Mouse (Mus musculus): ENCODE measurements around the gene Cyld. TPM values are rescaled to one million over a fixed set of nuclear protein-coding genes. Genes with fewer than 3 reads are reported as not detected.

Gene Cyld
- polyA plus RNA-seq, 1 experiment from 2014 or later: 13.5 TPM

- WGBS: 87% methylated on average over 24 of the region's 24 CpGs
- DNase-seq (ENCODE audit: low spot score, missing footprints) (no peak), ATAC-seq (ENCODE audit: low FRiP score) (no peak)
- H3K36me3 ChIP-seq (ENCODE audit: control insufficient read depth, insufficient read depth, low read length): no peaks in the 10 kb centered on the region
- H3K27ac ChIP-seq (ENCODE audit: low read depth, low read length): no peak overlapping the region
- no peak overlapping the region for H3K4me3 ChIP-seq (ENCODE audit: low read depth, low read length)
- H3K9ac ChIP-seq (ENCODE audit: low read length): no peak overlapping the region
- no peaks in the 10 kb centered on the region for H3K9me3 ChIP-seq (ENCODE audit: control insufficient read depth, low read length)
- H3K4me2 ChIP-seq: no peak overlapping the region
- H3K4me1 ChIP-seq (ENCODE audit: control insufficient read depth, insufficient read depth, low read length): no peaks in the 10 kb centered on the region
- no peaks in the 10 kb centered on the region for H3K27me3 ChIP-seq (ENCODE audit: control insufficient read depth, insufficient read depth, low read length)
These were observed 97.2 kb downstream of the Cyld start for GRCm38 (mm10) chr8:88793746-88794614.

GRCm38 (mm10) chr8:88794615-88794907 lies 97.7 kb downstream of the Cyld start:
- 82% methylated on average over 7 of the region's 7 CpGs for WGBS
- no peak overlapping the region for H3K27ac ChIP-seq (ENCODE audit: low read depth, low read length)
- no peak overlapping the region for H3K4me2 ChIP-seq
- ATAC-seq (ENCODE audit: low FRiP score) (no peak), DNase-seq (ENCODE audit: low spot score, missing footprints) (no peak)
- H3K4me3 ChIP-seq (ENCODE audit: low read depth, low read length): no peak overlapping the region
- no peaks in the 10 kb centered on the region for H3K36me3 ChIP-seq (ENCODE audit: control insufficient read depth, insufficient read depth, low read length)
- H3K27me3 ChIP-seq (ENCODE audit: control insufficient read depth, insufficient read depth, low read length): no peaks in the 10 kb centered on the region
- H3K4me1 ChIP-seq (ENCODE audit: control insufficient read depth, insufficient read depth, low read length): no peaks in the 10 kb centered on the region
- no peak overlapping the region for H3K9ac ChIP-seq (ENCODE audit: low read length)
- no peaks in the 10 kb centered on the region for H3K9me3 ChIP-seq (ENCODE audit: control insufficient read depth, low read length)

- Histone ChIP-seq H3K4me1 (ENCODE audit: control insufficient read depth, insufficient read depth, low read length) (no peaks in the 10 kb centered on the region), H3K27me3 (ENCODE audit: control insufficient read depth, insufficient read depth, low read length) (no peaks in the 10 kb centered on the region), H3K27ac (ENCODE audit: low read depth, low read length) (no peak overlapping the region), H3K4me3 (ENCODE audit: low read depth, low read length) (no peak overlapping the region), H3K9ac (ENCODE audit: low read length) (no peak overlapping the region), H3K4me2 (no peak overlapping the region), H3K36me3 (ENCODE audit: control insufficient read depth, insufficient read depth, low read length) (no peaks in the 10 kb centered on the region), H3K9me3 (ENCODE audit: control insufficient read depth, low read length) (no peaks in the 10 kb centered on the region)
- ATAC-seq (ENCODE audit: low FRiP score): no peak
- whole genome bisulfite sequencing: 85% methylated on average over 5 of the region's 5 CpGs
- no peak for DNase-seq (ENCODE audit: low spot score, missing footprints)
These were observed 99.1 kb downstream of the Cyld start for GRCm38 (mm10) chr8:88795896-88796295.

GRCm38 (mm10) chr8:88796651-88797050 lies 99.8 kb downstream of the Cyld start:
- DNase-seq (ENCODE audit: low spot score, missing footprints): no peak
- H3K4me2 ChIP-seq: no peak overlapping the region
- 89% methylated on average over 9 of the region's 9 CpGs for whole genome bisulfite sequencing

More at GRCm38 (mm10) chr8:88796651-88797050, 99.8 kb downstream of the Cyld start:
- Histone ChIP-seq H3K4me1 (ENCODE audit: control insufficient read depth, insufficient read depth, low read length) (no peaks in the 10 kb centered on the region), H3K9me3 (ENCODE audit: control insufficient read depth, low read length) (no peaks in the 10 kb centered on the region), H3K9ac (ENCODE audit: low read length) (no peak overlapping the region), H3K4me3 (ENCODE audit: low read depth, low read length) (no peak overlapping the region), H3K36me3 (ENCODE audit: control insufficient read depth, insufficient read depth, low read length) (no peaks in the 10 kb centered on the region), H3K27me3 (ENCODE audit: control insufficient read depth, insufficient read depth, low read length) (no peaks in the 10 kb centered on the region), H3K27ac (ENCODE audit: low read depth, low read length) (no peak overlapping the region)
- no peak for ATAC-seq (ENCODE audit: low FRiP score)

Other genes with a start within 250 kb of the Cyld start
- 50.5 and 61.1 TPM in 2 replicates for gene Nkd1, start 175.7 kb upstream of the Cyld start, polyA plus RNA-seq (2014; fragmentation: Nextera tagmentation; extraction: Ambion mirVana)
- gene Snx20, start 60.9 kb upstream of the Cyld start, polyA plus RNA-seq (2014; fragmentation: Nextera tagmentation; extraction: Ambion mirVana): 0.74 and 1.4 TPM in 2 replicates
- 0.04 and 0.14 TPM in 2 replicates for gene Nod2, start 49.7 kb upstream of the Cyld start, polyA plus RNA-seq (2014; fragmentation: Nextera tagmentation; extraction: Ambion mirVana)

All from midbrain, embryonic 11.5 days (tissue).